24 mouse cellular contexts compared by ENCODE assay signal in the genomic region with DNA sequence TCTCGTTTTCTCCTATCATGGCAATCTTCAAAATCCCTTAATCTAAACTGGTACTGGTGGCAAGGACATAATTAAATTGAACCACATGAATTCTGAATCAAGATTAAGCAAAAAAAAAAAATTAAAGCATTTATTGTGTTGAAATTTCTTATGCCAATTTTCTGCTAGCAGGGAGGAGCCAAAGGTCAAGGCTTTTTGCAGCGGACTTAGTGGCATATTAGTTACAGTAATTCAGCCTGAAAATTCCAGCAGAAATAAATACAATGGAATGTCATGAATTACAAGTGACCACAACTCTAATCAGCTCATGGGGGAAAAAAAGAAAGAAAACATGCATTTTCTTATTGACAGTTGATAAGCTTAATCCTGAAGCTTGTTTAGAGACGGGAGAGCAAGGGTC.
DNase-seq lines count a peak whose midpoint lies in the region; ATAC-seq and TF ChIP-seq lines count a peak whose summit lies in the region.
"Had no signal": no experiment of that assay in that cellular context is flagged by ENCODE, and none has a peak within 500 bp of the region (broad histone marks: within the 10 kb centered on the region; RNA-seq: fewer than 3 reads in every experiment).

No protein-coding gene starts in this region.

- H3K36me3 ChIP-seq in heart, embryonic 10.5 days, result no peaks in the 10 kb centered on the region
- no peaks in the 10 kb centered on the region for H3K36me3 ChIP-seq in midbrain, embryonic 12.5 days
- no peaks in the 10 kb centered on the region for H3K36me3 ChIP-seq in midbrain, embryonic 10.5 days
- no peaks in the 10 kb centered on the region for H3K36me3 ChIP-seq in forebrain, embryonic 10.5 days (replicated peaks)
- H3K36me3 ChIP-seq: embryonic facial prominence, embryonic 13.5 days; embryonic facial prominence, embryonic 15.5 days; forebrain, embryonic 15.5 days had no signal

- DNase-seq in heart, embryonic 10.5 days (ENCODE audit: low spot score), result peak; percentile 0
- DNase-seq in heart, adult 11 months, result no peak
- no peak for DNase-seq in midbrain, embryonic 10.5 days (ENCODE audit: low spot score)
- peak; percentile 56 for DNase-seq in Muller cell, postnatal 12 days (ENCODE audit: inconsistent ontology term)
- peak; percentile 5 for DNase-seq in brain, embryonic 14.5 days (ENCODE audit: low read depth)
- no peak for DNase-seq in forebrain, embryonic 10.5 days (ENCODE audit: extremely low spot score, low spot score)
- DNase-seq: adrenal gland, adult 8-10 months; adrenal gland, postnatal 14 days; cerebellum, adult 11 months; cerebellum, adult 18-20 months; cerebellum, adult 8-10 months; cerebellum, adult 9-11 months; cerebellum, postnatal 14 days; cerebellum, postnatal 36 days; embryo, embryonic 11 days; forebrain, postnatal 0 days had no signal

- WGBS in heart, embryonic 10.5 days, result 70% methylated on average over 3 of the region's 3 CpGs
- WGBS in midbrain, embryonic 12.5 days, result 14% methylated on average over 3 of the region's 3 CpGs
- 37% methylated on average over 3 of the region's 3 CpGs for whole genome bisulfite sequencing in midbrain, embryonic 10.5 days
- WGBS in forebrain, embryonic 10.5 days, result 29% methylated on average over 3 of the region's 3 CpGs

- no peak overlapping the region for H3K4me2 ChIP-seq in midbrain, embryonic 12.5 days (replicated peaks)
- H3K4me2 ChIP-seq: embryonic facial prominence, embryonic 13.5 days; embryonic facial prominence, embryonic 15.5 days; forebrain, embryonic 13.5 days; forebrain, embryonic 15.5 days had no signal

- no peak overlapping the region for H3K9ac ChIP-seq in midbrain, embryonic 12.5 days (replicated peaks)
- H3K9ac ChIP-seq: embryonic facial prominence, embryonic 13.5 days; embryonic facial prominence, embryonic 15.5 days; forebrain, embryonic 13.5 days; forebrain, embryonic 15.5 days; forebrain, postnatal 0 days had no signal

- H3K27me3 ChIP-seq in heart, embryonic 10.5 days (ENCODE audit: insufficient read depth, poor library complexity, severe bottlenecking), result no peaks in the 10 kb centered on the region
- H3K27me3 ChIP-seq in midbrain, embryonic 12.5 days, result peaks cover 71% of the 10 kb centered on the region
- H3K27me3 ChIP-seq in midbrain, embryonic 10.5 days (ENCODE audit: low read depth, poor library complexity, severe bottlenecking), result peaks cover 78% of the 10 kb centered on the region
- H3K27me3 ChIP-seq in forebrain, embryonic 10.5 days (ENCODE audit: poor library complexity, severe bottlenecking), result peaks cover 16% of the 10 kb centered on the region
- H3K27me3 ChIP-seq: embryonic facial prominence, embryonic 13.5 days; embryonic facial prominence, embryonic 15.5 days; forebrain, embryonic 13.5 days; forebrain, embryonic 15.5 days; Patski had no signal

- no peaks in the 10 kb centered on the region for H3K9me3 ChIP-seq in heart, embryonic 10.5 days
- H3K9me3 ChIP-seq in midbrain, embryonic 12.5 days, result no peaks in the 10 kb centered on the region
- H3K9me3 ChIP-seq in midbrain, embryonic 10.5 days (replicated peaks), result no peaks in the 10 kb centered on the region
- H3K9me3 ChIP-seq in forebrain, embryonic 10.5 days, result no peaks in the 10 kb centered on the region
- H3K9me3 ChIP-seq: embryonic facial prominence, embryonic 13.5 days; embryonic facial prominence, embryonic 15.5 days; forebrain, embryonic 13.5 days; forebrain, embryonic 15.5 days had no signal

- no peak overlapping the region for H3K27ac ChIP-seq in heart, embryonic 10.5 days
- H3K27ac ChIP-seq in midbrain, embryonic 12.5 days (replicated peaks), result no peak overlapping the region
- no peak overlapping the region for H3K27ac ChIP-seq in midbrain, embryonic 10.5 days (replicated peaks)
- H3K27ac ChIP-seq in forebrain, embryonic 10.5 days, result no peak overlapping the region
- H3K27ac ChIP-seq: embryonic facial prominence, embryonic 13.5 days; embryonic facial prominence, embryonic 15.5 days; forebrain, embryonic 13.5 days; forebrain, embryonic 15.5 days had no signal

- no peak for TF ChIP-seq CTCF in brain, embryonic 14.5 days (IDR thresholded peaks at IDR 0.05; ENCODE audit: borderline replicate concordance, extremely low read depth, insufficient read depth, insufficient read length)

- H3K4me1 ChIP-seq in heart, embryonic 10.5 days, result no peaks in the 10 kb centered on the region
- H3K4me1 ChIP-seq in midbrain, embryonic 12.5 days, result 0 out of 2 replicates have a peak, but pooled peaks cover 3% of the 10 kb centered on the region
- peaks cover 18% of the 10 kb centered on the region for H3K4me1 ChIP-seq in midbrain, embryonic 10.5 days
- H3K4me1 ChIP-seq in forebrain, embryonic 10.5 days, result peaks cover 26% of the 10 kb centered on the region
- H3K4me1 ChIP-seq: embryonic facial prominence, embryonic 15.5 days; forebrain, embryonic 13.5 days; forebrain, embryonic 15.5 days had no signal

- ATAC-seq in midbrain, embryonic 12.5 days (ENCODE audit: low FRiP score, low read depth), result peak; percentile 44; the same call in 1 of the 2 replicates
- ATAC-seq: activated CD4-positive, CD25-positive, alpha-beta regulatory T cell, adult 4 months; forebrain, embryonic 13.5 days; forebrain, embryonic 15.5 days; forebrain, postnatal 0 days; Patski had no signal

- no peak overlapping the region for H3K4me3 ChIP-seq in heart, embryonic 10.5 days
- H3K4me3 ChIP-seq in midbrain, embryonic 12.5 days, result no peak overlapping the region
- H3K4me3 ChIP-seq in midbrain, embryonic 10.5 days, result no peak overlapping the region
- no peak overlapping the region for H3K4me3 ChIP-seq in forebrain, embryonic 10.5 days
- H3K4me3 ChIP-seq: embryonic facial prominence, embryonic 13.5 days; embryonic facial prominence, embryonic 15.5 days; erythroblast, embryonic 14.5 days; forebrain, embryonic 13.5 days; forebrain, embryonic 15.5 days had no signal

- no peak for TF ChIP-seq POLR2A in brain, embryonic 14.5 days (IDR thresholded peaks at IDR 0.05; ENCODE audit: borderline replicate concordance, extremely low read depth, insufficient read depth, insufficient read length, poor library complexity, severe bottlenecking)

Comparison
In these comparisons a context has a peak if more than half of its experiments do, and no peak if none do; other contexts are left out.
1. DNase-seq: peak in heart, embryonic 10.5 days (single experiment), Muller cell, postnatal 12 days (single experiment) and brain, embryonic 14.5 days (single experiment); none in heart, adult 11 months (single experiment), midbrain, embryonic 10.5 days (single experiment) and forebrain, embryonic 10.5 days (single experiment).